Mouse (Mus musculus) ES-E14 (cell line): Measurements from ENCODE around the gene Orm3.

Experiments used
- CHD2 ChIP-seq: IDR thresholded peaks from 2 replicates; pipeline ENCODE4 v1.6.1; 2014; ENCODE audit warnings: mild to moderate bottlenecking, low read depth, low read length, inconsistent platforms
- HCFC1 ChIP-seq: IDR thresholded peaks from 2 replicates; pipeline ENCODE4 v1.6.1; 2012; ENCODE audit warnings: low read length, inconsistent platforms, borderline replicate concordance; ENCODE audit not compliant: insufficient read depth
- MAFK ChIP-seq: IDR thresholded peaks from 2 replicates; pipeline ENCODE4 v1.6.1; 2014; ENCODE audit warnings: mild to moderate bottlenecking, low read depth, low read length, inconsistent platforms; ENCODE audit not compliant: insufficient read depth
- ZC3H11A ChIP-seq: IDR thresholded peaks from 2 replicates; pipeline ENCODE4 v1.6.1; 2012; ENCODE audit warnings: low read depth, mild to moderate bottlenecking, inconsistent platforms, low read length, borderline replicate concordance
- ZNF384 ChIP-seq: IDR thresholded peaks from 2 replicates; pipeline ENCODE4 v1.6.1; 2012; ENCODE audit warnings: low read depth, low read length, inconsistent platforms

DNA sequence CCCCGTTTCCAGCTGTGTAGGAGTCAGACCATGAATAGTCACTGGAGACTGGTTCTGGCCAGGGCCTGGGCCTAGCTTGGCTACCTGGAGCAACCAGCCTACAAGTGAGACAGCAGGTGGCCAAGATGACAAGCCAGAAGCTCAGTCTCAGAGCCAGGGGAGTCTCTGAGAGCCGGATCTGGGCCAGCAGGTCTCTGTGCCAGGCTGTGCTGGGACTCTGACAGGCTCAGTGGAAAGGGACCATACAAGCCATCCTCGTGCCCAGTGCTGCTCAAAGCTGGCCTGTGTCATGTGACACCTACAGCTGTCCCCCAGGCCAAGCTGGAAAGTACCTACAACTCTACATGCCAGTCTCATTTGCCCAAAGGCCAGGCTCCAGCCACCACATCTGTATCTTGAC lies 47.6 kb upstream of the Orm3 start:
- TF ChIP-seq CHD2: no peak
- TF ChIP-seq HCFC1: no peak
- TF ChIP-seq ZNF384: no peak
- TF ChIP-seq MAFK: no peak
- no peak for TF ChIP-seq ZC3H11A
